Mouse (Mus musculus) midbrain, embryonic 12.5 days (tissue): ENCODE data around the gene Cit. TPM values are rescaled to one million over a fixed set of nuclear protein-coding genes. Genes with fewer than 3 reads are reported as not detected.

Source experiments
- ATAC-seq: fragments of 200-750 bp; cut with Nextera tagmentation; 2 replicates; pipeline ENCODE4 v1.8.0; 2017; ENCODE audit warnings: low read depth, moderate TSS enrichment, moderate library complexity; ENCODE audit not compliant: low FRiP score
- H3K27ac ChIP-seq: fragments of 300-500 bp; sonication (generic); replicated peaks from 2 replicates; pipeline ENCODE4 v1.5.1; 2016; ENCODE audit warnings: mild to moderate bottlenecking
- H3K27me3 ChIP-seq: fragments of 300-500 bp; sonication (generic); 2 replicates; pipeline ENCODE4 v1.6.1; 2016; ENCODE audit warnings: mild to moderate bottlenecking
- H3K36me3 ChIP-seq: fragments of 300-500 bp; sonication (generic); 2 replicates; pipeline ENCODE4 v1.6.1; 2016
- H3K4me1 ChIP-seq: fragments of 300-500 bp; sonication (generic); 2 replicates; pipeline ENCODE4 v1.6.1; 2016
- H3K4me2 ChIP-seq: fragments of 300-500 bp; sonication (generic); replicated peaks from 2 replicates; pipeline ENCODE4 v1.6.1; 2016; ENCODE audit warnings: mild to moderate bottlenecking, moderate library complexity
- H3K4me3 ChIP-seq: fragments of 300-500 bp; sonication (generic); 2 replicates; pipeline ENCODE4 v1.5.1; 2016; ENCODE audit warnings: mild to moderate bottlenecking
- H3K9ac ChIP-seq: fragments of 300-500 bp; sonication (generic); replicated peaks from 2 replicates; pipeline ENCODE4 v1.6.1; 2016; ENCODE audit warnings: mild to moderate bottlenecking, moderate library complexity
- H3K9me3 ChIP-seq: fragments of 300-500 bp; sonication (generic); 2 replicates; pipeline ENCODE4 v1.6.1; 2016; ENCODE audit warnings: mild to moderate bottlenecking
- WGBS: fragments of 180-500 bp; shearing (Covaris S2); methylation state at CpG from one replicate; pipeline ENCODE4 v1.1.7; 2016; 5-methylcytosine and 5-hydroxymethylcytosine counted together
- polyA plus RNA-seq: library from polyadenylated mRNA; unstranded; fragments of >200 nt; fragmentation: Nextera tagmentation; extraction: Ambion mirVana; gene quantifications from 2 replicates; pipeline ENCODE4 v1.2.1, GENCODE M21; 2016

The Cit gene
- polyA plus RNA-seq, 1 experiment from 2014 or later, result 42.5 TPM

DNA sequence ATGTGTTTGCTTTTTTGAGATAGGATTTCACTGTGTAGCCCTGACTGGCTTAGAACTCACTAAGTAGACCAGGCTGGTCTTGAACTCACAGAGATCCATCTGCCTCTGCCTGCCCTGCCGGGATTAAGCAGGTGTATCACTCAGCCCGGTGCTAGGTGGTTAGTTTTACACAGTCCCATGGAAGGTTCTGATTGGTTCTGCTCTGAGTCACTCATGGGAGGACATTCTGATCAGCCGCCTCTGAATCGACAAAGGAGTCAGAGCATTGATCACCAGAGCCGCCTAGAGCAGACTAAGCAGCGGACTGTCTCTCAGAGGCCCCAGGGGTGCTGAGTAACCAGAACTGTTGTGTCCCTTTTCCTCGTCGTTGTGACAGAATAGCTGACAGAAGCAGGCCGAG, 8.6 kb downstream of the Cit start:
- 85% methylated on average over 9 of the region's 9 CpGs for WGBS
- Histone ChIP-seq H3K4me3 (no peak overlapping the region), H3K4me1 (peaks cover 6% of the 10 kb centered on the region; the same call in 1 of the 2 replicates), H3K9me3 (no peaks in the 10 kb centered on the region), H3K27me3 (no peaks in the 10 kb centered on the region), H3K27ac (no peak overlapping the region), H3K4me2 (no peak overlapping the region), H3K36me3 (peaks cover 71% of the 10 kb centered on the region), H3K9ac (no peak overlapping the region)
- ATAC-seq, result no peak

DNA sequence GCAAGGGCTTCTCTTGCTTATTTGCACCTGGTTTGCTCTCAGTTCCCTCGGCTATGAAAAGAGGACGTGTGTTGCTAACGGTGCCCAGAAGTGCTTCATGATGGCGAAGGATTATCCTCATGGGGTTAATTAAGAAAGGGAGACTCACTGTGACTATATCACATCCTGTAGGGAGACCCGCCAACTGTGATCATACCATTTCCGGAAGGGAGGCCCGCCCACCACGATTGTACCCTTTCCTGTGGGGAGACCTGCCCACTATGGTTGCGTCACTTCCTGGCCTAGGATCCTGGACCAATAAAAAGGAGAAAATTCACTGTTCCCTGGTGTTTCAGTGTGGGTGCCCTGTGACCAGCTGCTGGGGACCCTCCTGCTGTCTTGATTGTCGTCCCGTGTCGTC, 9.3 kb downstream of the Cit start:
- H3K36me3 ChIP-seq, result peaks cover 69% of the 10 kb centered on the region
- H3K4me2 ChIP-seq, result no peak overlapping the region
- H3K9ac ChIP-seq, result no peak overlapping the region
- no peak for ATAC-seq
- H3K27me3 ChIP-seq, result no peaks in the 10 kb centered on the region
- H3K27ac ChIP-seq, result no peak overlapping the region
- H3K4me3 ChIP-seq, result no peak overlapping the region
- H3K9me3 ChIP-seq, result no peaks in the 10 kb centered on the region
- peaks cover 4% of the 10 kb centered on the region; the same call in 1 of the 2 replicates for H3K4me1 ChIP-seq
- 89% methylated on average over 11 of the region's 12 CpGs for WGBS

DNA sequence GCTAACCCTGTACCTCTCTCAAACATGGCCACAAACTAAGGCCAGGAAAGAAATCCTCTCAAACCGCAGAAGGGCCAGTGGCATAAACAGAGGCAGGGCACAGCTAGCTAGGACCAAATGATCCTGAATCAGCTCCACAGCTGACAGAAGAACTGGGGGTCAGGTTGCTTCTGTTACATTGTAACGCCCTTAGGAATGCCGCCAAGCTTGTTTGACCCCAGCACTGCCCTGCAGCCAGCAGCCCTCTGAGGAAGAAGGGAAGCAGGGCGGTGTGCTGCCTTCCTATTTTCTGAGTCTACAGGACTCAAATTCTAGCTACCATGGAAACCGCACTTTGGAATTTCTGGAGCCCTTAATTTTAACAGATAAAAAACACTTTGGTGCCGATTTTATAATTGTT, 13.6 kb downstream of the Cit start:
- WGBS, result 68% methylated on average over 6 of the region's 6 CpGs
- H3K27me3 ChIP-seq, result no peaks in the 10 kb centered on the region
- ATAC-seq, result no peak
- no peaks in the 10 kb centered on the region for H3K9me3 ChIP-seq
- H3K9ac ChIP-seq, result no peak overlapping the region
- H3K27ac ChIP-seq, result no peak overlapping the region
- H3K4me1 ChIP-seq, result no peaks in the 10 kb centered on the region
- H3K4me2 ChIP-seq, result no peak overlapping the region
- H3K4me3 ChIP-seq, result no peak overlapping the region
- H3K36me3 ChIP-seq, result peaks cover 59% of the 10 kb centered on the region

DNA sequence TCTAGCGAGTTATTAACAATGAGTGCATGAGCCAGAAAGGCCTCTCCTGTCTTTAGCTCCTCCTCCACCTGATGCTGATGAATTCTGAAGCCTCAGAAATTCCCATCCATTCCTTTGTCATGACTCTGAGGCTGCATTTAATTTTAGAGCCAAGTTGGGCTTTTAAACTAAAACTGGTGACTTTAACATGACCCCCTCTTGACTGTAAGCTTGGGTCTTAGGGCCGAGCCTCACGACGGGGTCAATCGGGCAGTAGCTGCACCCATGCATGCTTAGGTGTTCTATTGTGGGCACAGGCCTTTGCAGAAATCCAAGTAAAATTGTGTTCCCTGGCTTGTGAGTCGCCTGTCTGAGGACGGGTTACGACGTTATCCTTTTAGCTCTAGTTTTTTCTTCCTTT, 14.4 kb downstream of the Cit start:
- no peaks in the 10 kb centered on the region for H3K9me3 ChIP-seq
- H3K4me3 ChIP-seq, result no peak overlapping the region
- no peaks in the 10 kb centered on the region for H3K27me3 ChIP-seq
- H3K4me2 ChIP-seq, result no peak overlapping the region
- no peak for ATAC-seq
- 90% methylated on average over 9 of the region's 9 CpGs for WGBS
- no peak overlapping the region for H3K9ac ChIP-seq
- H3K27ac ChIP-seq, result no peak overlapping the region
- H3K4me1 ChIP-seq, result no peaks in the 10 kb centered on the region
- peaks cover 60% of the 10 kb centered on the region for H3K36me3 ChIP-seq

DNA sequence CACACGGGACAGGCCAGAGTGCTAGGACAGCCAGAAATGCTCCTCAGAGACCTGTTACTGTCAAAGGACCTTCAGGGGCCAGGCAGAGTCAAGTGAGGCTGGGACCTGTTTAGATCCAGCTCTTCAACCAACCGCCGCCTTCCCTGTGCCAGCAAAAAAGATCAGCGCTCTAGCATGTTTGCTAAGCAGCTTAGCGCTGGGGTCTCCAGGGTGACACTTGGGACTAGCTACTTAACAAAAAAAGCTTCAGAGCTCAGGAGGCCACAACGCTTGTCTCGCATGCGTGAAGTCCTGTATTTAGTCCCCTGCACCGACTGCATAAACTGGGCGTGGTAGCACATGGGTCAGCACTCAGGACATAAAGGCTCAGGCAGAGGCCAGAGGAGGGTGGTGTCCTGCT, 16.9 kb downstream of the Cit start:
- Histone ChIP-seq H3K27me3 (no peaks in the 10 kb centered on the region), H3K9me3 (no peaks in the 10 kb centered on the region), H3K27ac (no peak overlapping the region), H3K36me3 (peaks cover 52% of the 10 kb centered on the region), H3K9ac (no peak overlapping the region), H3K4me1 (no peaks in the 10 kb centered on the region; the same call in 1 of the 2 replicates), H3K4me3 (no peak overlapping the region), H3K4me2 (no peak overlapping the region)
- ATAC-seq, result no peak
- 66% methylated on average over 10 of the region's 10 CpGs for WGBS

DNA sequence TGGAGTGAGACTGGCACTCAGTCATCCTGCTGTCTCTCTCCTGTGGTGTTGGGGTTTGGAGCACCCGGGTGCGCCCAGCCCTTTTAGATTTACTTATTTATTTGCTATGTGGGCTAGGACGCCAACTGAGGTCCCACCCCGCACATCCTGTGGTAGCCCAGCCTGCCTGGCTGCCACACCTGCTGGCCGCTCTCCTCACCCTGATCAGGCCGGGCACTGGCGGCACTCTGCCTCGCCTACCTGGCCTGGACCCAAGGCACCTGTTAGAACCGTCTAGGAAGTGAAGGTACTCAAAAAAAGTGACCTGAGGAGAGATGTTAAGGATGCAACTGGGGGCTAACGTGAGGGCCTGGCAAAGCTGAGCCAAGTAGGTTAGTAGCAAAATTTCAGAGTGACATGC, 17.4 kb downstream of the Cit start:
- 91% methylated on average over 10 of the region's 10 CpGs for WGBS
- Histone ChIP-seq H3K9me3 (no peaks in the 10 kb centered on the region), H3K4me3 (no peak overlapping the region), H3K4me2 (no peak overlapping the region), H3K4me1 (no peaks in the 10 kb centered on the region; the same call in 1 of the 2 replicates), H3K9ac (no peak overlapping the region), H3K36me3 (peaks cover 51% of the 10 kb centered on the region), H3K27me3 (no peaks in the 10 kb centered on the region), H3K27ac (no peak overlapping the region)
- ATAC-seq, result no peak

DNA sequence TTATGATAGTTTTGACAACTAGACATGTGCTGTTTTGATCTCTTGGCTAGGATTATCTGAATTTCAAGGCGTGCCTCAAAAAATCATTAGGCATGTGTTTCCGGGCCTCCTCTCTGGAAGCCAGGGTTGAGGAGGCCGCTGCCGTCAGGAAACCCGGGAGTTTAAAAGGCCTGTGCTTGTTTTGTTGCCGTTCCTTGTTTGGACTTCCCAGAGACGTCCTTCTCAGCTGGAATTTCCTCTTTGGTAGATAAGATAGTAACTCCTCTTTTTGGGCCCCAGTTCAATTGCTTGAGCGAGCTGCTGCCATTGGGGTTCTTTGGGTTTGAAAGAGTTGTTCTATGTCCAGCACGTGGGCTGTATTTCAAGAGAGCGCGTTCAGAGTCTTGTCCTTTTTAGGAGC, 21.2 kb downstream of the Cit start:
- Histone ChIP-seq H3K27me3 (no peaks in the 10 kb centered on the region), H3K9ac (no peak overlapping the region), H3K27ac (no peak overlapping the region), H3K4me3 (no peak overlapping the region), H3K9me3 (no peaks in the 10 kb centered on the region), H3K4me1 (no peaks in the 10 kb centered on the region; the same call in 1 of the 2 replicates), H3K4me2 (no peak overlapping the region), H3K36me3 (peaks cover 28% of the 10 kb centered on the region)
- 87% methylated on average over 11 of the region's 11 CpGs for WGBS
- no peak for ATAC-seq

DNA sequence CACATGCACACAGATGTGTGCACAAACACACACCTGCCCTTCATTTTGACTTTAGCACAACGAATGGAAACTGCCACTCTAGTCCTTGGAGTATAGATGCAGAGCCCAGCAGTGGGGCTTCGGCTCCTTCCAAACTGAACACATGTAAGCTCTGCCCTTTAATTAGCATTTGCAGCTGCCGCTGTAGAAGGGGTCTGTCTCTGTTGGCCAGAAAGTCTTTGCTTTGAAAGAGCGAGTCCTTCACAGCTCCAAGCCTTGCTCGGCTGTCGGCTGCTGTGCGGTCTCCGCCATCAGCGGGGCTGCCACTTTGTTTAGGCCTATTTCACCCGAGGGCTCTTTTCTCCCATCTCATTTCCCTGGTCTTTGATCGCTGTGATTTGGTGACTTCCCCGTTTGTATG, 23.5 kb downstream of the Cit start:
- no peaks in the 10 kb centered on the region for H3K9me3 ChIP-seq
- ATAC-seq, result no peak
- WGBS, result 61% methylated on average over 12 of the region's 12 CpGs
- H3K27me3 ChIP-seq, result no peaks in the 10 kb centered on the region
- no peak overlapping the region for H3K4me2 ChIP-seq
- no peak overlapping the region for H3K4me3 ChIP-seq
- H3K27ac ChIP-seq, result no peak overlapping the region; the same call in 1 of the 2 replicates
- H3K4me1 ChIP-seq, result no peaks in the 10 kb centered on the region; the same call in 1 of the 2 replicates
- H3K9ac ChIP-seq, result no peak overlapping the region
- H3K36me3 ChIP-seq, result peaks cover 23% of the 10 kb centered on the region

DNA sequence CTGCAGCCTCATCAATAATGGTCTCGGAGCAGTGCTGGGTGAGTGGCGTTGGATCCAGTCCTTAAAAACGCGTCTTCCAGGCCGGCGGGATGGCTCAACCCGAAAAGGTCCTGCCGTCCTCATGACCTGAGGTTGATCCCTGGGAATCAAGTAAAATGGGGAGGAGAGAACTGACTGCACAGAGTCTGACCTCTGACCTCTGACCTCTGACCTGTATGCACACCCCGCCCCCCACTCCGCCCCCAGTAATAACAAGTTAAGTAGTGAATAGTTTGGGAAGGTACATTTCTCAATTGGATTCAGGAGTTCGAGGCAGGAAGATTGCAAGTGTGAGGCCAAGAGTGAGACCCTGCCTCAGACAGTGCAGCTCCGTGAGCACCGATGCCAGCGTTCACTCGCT, 24.1 kb downstream of the Cit start:
- Histone ChIP-seq H3K4me3 (no peak overlapping the region), H3K36me3 (peaks cover 20% of the 10 kb centered on the region), H3K27ac (no peak overlapping the region; the same call in 1 of the 2 replicates), H3K4me1 (no peaks in the 10 kb centered on the region; the same call in 1 of the 2 replicates), H3K9ac (no peak overlapping the region), H3K4me2 (no peak overlapping the region), H3K27me3 (no peaks in the 10 kb centered on the region), H3K9me3 (no peaks in the 10 kb centered on the region)
- no peak for ATAC-seq
- WGBS, result 70% methylated on average over 15 of the region's 15 CpGs

DNA sequence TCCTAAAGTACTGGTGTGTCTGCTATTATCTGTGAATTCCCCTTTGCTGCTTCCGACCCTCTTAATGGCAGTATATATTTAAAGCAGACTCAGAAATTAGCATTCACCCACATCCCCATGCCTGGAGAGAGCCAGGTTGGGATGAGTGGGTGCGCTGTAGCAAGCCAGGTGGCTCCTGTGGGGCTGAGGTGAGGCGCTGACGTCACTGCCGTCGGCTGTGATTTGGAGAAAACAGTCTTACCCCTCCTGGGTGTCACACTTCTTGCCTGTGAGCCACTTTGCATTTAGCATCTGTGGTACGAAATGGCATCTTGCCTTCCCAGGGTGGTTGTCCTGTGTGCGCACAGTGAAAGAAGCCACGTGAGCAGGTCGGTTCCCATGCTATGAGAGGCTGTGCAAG, 26.1 kb downstream of the Cit start:
- H3K27me3 ChIP-seq, result no peaks in the 10 kb centered on the region
- H3K4me2 ChIP-seq, result no peak overlapping the region
- no peaks in the 10 kb centered on the region for H3K9me3 ChIP-seq
- no peak overlapping the region for H3K4me3 ChIP-seq
- no peak overlapping the region for H3K27ac ChIP-seq
- H3K9ac ChIP-seq, result no peak overlapping the region
- ATAC-seq, result no peak
- H3K4me1 ChIP-seq, result no peaks in the 10 kb centered on the region; the same call in 1 of the 2 replicates
- WGBS, result 96% methylated on average over 10 of the region's 10 CpGs
- peaks cover 31% of the 10 kb centered on the region for H3K36me3 ChIP-seq

DNA sequence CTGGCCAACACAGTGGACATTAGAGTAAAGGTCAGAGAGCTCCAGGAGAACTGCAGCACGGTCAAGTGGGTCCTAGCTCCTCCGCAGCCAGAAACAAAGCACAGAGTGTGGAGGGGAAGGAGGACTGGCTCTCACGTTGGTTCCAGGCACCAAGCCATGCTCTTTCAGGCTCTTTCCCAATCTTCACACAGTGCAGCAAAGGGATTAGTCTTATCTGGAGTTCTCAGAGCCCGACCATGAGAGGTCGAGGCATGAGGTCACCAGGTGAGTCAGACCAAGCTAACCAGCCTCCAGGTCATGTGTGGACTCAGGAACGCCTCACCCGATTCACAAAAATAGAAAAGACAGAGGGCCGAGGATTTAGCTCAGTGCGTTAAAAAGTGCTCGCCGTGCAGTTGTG, 27.0 kb downstream of the Cit start:
- ATAC-seq, result no peak
- Histone ChIP-seq H3K4me2 (no peak overlapping the region), H3K9me3 (no peaks in the 10 kb centered on the region), H3K9ac (no peak overlapping the region), H3K4me3 (no peak overlapping the region), H3K27ac (no peak overlapping the region), H3K36me3 (peaks cover 31% of the 10 kb centered on the region), H3K4me1 (no peaks in the 10 kb centered on the region), H3K27me3 (no peaks in the 10 kb centered on the region)
- 92% methylated on average over 11 of the region's 11 CpGs for WGBS

DNA sequence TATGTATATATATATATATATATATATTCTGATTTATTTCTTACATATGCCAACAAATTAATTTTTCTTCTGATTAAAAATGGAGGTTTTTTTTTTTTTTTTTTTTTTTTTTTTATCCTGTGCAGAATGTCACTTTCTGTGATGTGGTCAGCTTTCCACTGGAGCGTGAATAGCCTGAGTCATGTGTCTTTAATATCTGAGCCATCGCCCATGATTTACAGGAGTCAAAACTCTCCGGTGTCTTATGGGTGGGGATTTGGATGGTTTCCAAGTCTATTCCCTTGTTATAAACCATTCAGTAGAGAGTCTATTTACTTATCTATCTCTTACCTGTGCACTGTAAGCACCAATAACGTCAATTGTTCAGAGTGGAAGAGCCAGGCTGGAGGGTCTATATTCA, 27.9 kb downstream of the Cit start:
- no peak overlapping the region for H3K4me2 ChIP-seq
- 98% methylated on average over 4 of the region's 4 CpGs for WGBS
- peaks cover 38% of the 10 kb centered on the region for H3K36me3 ChIP-seq
- H3K4me3 ChIP-seq, result no peak overlapping the region
- no peaks in the 10 kb centered on the region for H3K9me3 ChIP-seq
- no peaks in the 10 kb centered on the region for H3K4me1 ChIP-seq
- no peaks in the 10 kb centered on the region for H3K27me3 ChIP-seq
- no peak overlapping the region for H3K9ac ChIP-seq
- H3K27ac ChIP-seq, result no peak overlapping the region
- ATAC-seq, result no peak

DNA sequence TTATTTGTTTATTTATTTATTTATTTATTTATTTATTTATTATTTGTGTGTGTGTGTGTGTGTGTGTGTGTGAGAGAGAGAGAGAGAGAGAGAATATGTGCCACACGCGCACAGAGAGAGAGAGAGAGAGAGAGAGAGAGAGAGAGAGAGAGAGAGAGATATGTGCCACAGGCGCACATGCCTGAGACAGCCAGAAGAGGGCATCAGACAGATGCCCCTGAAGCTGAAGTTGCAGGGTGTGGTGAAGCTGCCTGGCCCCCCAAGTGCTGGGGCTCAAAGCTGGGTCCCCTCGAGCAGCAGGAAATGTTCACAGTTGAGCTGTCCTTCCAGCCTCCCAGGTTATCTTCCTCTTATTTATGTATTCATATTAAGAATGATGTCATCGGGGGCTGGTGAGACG, 32.3 kb downstream of the Cit start:
- Histone ChIP-seq H3K9ac (no peak overlapping the region), H3K4me1 (no peaks in the 10 kb centered on the region), H3K4me3 (no peak overlapping the region), H3K27me3 (no peaks in the 10 kb centered on the region), H3K27ac (no peak overlapping the region), H3K36me3 (peaks cover 40% of the 10 kb centered on the region), H3K4me2 (no peak overlapping the region), H3K9me3 (no peaks in the 10 kb centered on the region)
- 97% methylated on average over 6 of the region's 6 CpGs for WGBS
- ATAC-seq, result no peak
